Mouse (Mus musculus): Measurements from ENCODE around the gene Pcnx2. TPM values are rescaled to one million over a fixed set of nuclear protein-coding genes. Genes with fewer than 3 reads are reported as not detected.

The Pcnx2 gene
- polyA plus RNA-seq, 1 experiment = 0.01 TPM

DNA sequence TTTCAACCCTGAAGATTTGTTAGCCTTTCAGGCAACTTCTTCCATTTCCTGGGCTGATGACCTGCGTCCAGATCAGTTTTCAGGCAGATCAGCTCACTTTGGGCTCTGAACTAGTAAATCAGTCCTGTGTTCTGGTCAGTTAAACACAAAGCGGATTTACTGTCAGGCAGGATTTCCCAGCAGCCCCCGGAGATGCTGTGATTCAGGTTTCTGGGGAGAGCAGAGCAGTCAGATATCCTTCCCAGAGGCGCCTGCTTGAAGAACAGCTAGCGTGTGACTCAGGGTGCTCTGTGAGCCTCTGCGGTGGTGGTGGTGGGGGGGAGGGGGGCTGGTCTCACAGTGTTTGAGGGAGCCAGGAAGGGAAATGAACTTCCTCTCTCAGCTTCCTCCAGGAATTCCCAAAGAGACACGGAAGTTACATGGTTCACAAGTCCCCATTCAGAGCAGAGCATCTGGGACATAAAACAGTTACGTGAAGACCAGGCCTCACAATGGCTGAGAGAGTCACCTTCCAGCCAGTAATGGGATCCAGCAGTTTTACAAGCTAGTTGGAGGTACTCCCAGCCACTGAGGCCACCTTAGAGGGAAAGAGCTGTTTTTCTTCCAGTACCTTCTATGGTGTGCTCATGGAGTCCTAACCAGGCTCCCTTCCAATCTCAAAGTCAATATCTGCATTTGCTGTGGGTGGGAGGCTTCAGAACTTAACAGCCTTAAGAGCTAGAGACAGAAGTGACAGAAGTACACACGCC lies 25.4 kb downstream of the Pcnx2 start:
- no peaks in the 10 kb centered on the region for H3K27me3 ChIP-seq (ENCODE audit: control insufficient read depth)
- H3K4me1 ChIP-seq (ENCODE audit: control insufficient read depth) = peaks cover 18% of the 10 kb centered on the region
- no peaks in the 10 kb centered on the region for H3K9me3 ChIP-seq (ENCODE audit: control insufficient read depth, low read length)
- no peaks in the 10 kb centered on the region for H3K36me3 ChIP-seq (ENCODE audit: control insufficient read depth)
- H3K4me3 ChIP-seq (replicated peaks) = no peak overlapping the region
- TF ChIP-seq GATA1 (IDR thresholded peaks at IDR 0.05; ENCODE audit: low read length) (no peak), TAL1 (IDR thresholded peaks at IDR 0.05; ENCODE audit: low read length) (no peak)

DNA sequence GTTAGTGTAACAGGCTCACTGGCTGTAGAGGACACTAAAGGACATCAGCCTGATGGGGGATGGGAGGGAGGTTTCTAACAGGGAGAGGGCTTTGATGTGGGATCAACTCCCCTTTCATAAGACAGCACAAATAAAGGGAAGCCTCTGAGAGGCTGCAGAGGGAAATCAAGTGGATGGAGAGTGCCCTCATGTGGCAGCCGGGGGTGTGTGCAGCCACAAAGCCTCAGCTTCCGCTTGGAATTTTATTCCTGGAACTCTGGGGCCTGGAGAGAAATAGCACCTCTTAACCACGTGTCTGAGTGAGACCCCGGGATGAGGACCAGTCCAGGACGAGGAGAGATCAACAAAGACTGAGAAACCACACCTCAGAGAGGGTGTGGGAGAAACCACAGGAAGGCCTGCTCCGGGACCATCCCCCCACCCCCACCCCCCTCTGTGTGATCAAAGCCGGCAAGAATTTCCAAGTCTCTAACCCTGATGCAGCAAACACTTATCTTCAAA lies 27.2 kb downstream of the Pcnx2 start:
- no peak for TF ChIP-seq TAL1 (IDR thresholded peaks at IDR 0.05; ENCODE audit: low read length)
- no peak for TF ChIP-seq GATA1 (IDR thresholded peaks at IDR 0.05; ENCODE audit: low read length)
- no peak overlapping the region for H3K4me3 ChIP-seq (replicated peaks)
- no peaks in the 10 kb centered on the region for H3K36me3 ChIP-seq (ENCODE audit: control insufficient read depth)
- no peaks in the 10 kb centered on the region for H3K9me3 ChIP-seq (ENCODE audit: control insufficient read depth, low read length)
- peaks cover 18% of the 10 kb centered on the region for H3K4me1 ChIP-seq (ENCODE audit: control insufficient read depth)
- H3K27me3 ChIP-seq (ENCODE audit: control insufficient read depth) = no peaks in the 10 kb centered on the region

DNA sequence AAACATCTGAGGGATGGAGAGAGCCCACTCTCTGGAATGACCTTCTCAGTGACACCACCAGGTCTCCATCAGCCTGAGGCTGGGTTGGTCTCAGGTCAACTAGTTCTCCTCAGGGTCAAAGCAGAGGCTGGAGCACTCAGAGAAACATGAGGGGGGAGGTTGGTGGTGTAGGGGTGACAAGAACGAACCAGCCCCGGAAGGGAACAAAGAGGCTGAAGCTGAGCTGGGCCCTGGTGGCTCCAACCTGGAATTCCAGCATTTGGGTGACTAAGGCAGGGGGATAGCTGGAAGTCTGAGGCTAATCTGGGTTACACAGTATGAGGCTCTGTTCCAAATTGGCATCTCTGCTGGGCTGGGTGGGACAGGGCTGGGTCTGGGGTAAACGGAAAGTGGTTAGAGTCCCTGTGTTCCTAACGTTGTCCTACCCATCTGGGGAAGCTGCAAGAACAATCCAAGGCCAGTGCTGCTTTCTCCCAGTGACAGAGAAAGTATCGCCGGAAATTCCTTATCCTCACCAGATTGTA lies 27.9 kb downstream of the Pcnx2 start:
- no peaks in the 10 kb centered on the region for H3K36me3 ChIP-seq (ENCODE audit: control insufficient read depth)
- H3K9me3 ChIP-seq (ENCODE audit: control insufficient read depth, low read length) = no peaks in the 10 kb centered on the region
- TF ChIP-seq TAL1 (IDR thresholded peaks at IDR 0.05; ENCODE audit: low read length) (no peak), GATA1 (IDR thresholded peaks at IDR 0.05; ENCODE audit: low read length) (no peak)
- no peaks in the 10 kb centered on the region for H3K27me3 ChIP-seq (ENCODE audit: control insufficient read depth)
- H3K4me1 ChIP-seq (ENCODE audit: control insufficient read depth) = peaks cover 18% of the 10 kb centered on the region
- no peak overlapping the region for H3K4me3 ChIP-seq (replicated peaks)

DNA sequence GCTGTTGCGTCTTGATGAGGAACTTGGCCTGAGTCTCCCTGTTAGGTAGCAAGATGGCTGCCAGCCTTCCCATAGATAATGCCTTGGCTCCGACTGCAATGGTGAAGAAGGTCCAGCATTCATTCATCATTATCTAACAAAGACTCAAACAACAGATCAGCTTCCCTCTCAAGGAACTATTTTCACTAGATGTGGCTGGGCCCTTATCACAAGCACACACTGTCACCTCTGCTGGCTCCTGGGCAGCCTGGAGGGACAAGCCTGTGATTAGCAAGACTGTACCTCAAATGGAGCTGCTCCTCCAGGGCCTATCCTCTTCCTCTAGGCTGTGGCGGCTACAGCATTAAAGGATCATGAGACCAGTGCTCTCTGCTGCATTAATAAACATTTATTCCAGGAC lies 28.4 kb downstream of the Pcnx2 start:
- H3K4me1 ChIP-seq (ENCODE audit: control insufficient read depth) = peaks cover 18% of the 10 kb centered on the region
- no peaks in the 10 kb centered on the region for H3K9me3 ChIP-seq (ENCODE audit: control insufficient read depth, low read length)
- no peak for TF ChIP-seq GATA1 (IDR thresholded peaks at IDR 0.05; ENCODE audit: low read length)
- TF ChIP-seq TAL1 (IDR thresholded peaks at IDR 0.05; ENCODE audit: low read length) = no peak

DNA sequence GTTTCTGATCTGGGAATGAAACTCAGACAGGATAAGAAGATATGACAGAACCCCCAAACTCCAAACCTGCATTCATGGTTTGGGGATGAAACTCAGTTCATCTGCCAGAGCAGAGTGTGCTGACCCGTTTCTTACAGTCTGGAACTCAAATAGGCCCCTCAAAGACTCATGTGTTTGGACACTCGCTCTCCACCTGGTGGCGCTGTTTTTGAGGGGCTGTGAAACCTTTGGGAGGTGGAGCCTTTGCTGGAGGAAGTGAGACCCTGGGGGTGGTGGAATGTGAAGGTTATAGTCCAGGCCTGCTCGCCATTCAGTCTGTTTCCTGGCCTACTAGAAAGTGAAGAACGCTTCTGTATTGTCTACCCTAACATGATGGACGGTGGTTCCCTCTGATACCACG lies 29.6 kb downstream of the Pcnx2 start:
- Histone ChIP-seq H3K9me3 (ENCODE audit: control insufficient read depth, low read length) (no peaks in the 10 kb centered on the region), H3K4me1 (ENCODE audit: control insufficient read depth) (peaks cover 18% of the 10 kb centered on the region), H3K36me3 (ENCODE audit: control insufficient read depth) (no peaks in the 10 kb centered on the region), H3K4me3 (replicated peaks) (no peak overlapping the region), H3K27me3 (ENCODE audit: control insufficient read depth) (no peaks in the 10 kb centered on the region)
- no peak for TF ChIP-seq GATA1 (IDR thresholded peaks at IDR 0.05; ENCODE audit: low read length)
- TF ChIP-seq TAL1 (IDR thresholded peaks at IDR 0.05; ENCODE audit: low read length) = no peak

More for the DNA sequence above, 28.4 kb downstream of the Pcnx2 start:
- Histone ChIP-seq H3K4me3 (replicated peaks) (no peak overlapping the region), H3K36me3 (ENCODE audit: control insufficient read depth) (no peaks in the 10 kb centered on the region), H3K27me3 (ENCODE audit: control insufficient read depth) (no peaks in the 10 kb centered on the region)

DNA sequence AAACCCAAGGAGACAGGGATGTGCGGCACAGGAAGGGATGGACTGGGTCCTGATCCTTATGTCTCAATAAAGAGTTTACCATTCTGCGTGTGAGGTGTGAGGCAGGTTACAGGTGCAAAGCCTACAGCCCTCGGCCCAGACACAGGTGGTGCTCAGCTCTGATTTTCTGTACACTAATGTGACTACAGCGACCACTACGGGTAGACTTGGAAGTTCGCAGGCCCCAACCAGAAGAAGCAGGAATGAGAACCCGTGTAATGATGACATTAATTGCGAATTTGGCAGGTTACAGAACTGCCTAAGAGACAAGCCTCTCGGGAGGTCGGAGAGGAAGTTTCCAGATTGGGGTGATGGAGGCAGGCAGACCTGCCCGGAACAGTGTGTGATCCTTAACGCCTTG lies 32.0 kb downstream of the Pcnx2 start:
- H3K27me3 ChIP-seq (ENCODE audit: control insufficient read depth) = no peaks in the 10 kb centered on the region
- no peaks in the 10 kb centered on the region for H3K9me3 ChIP-seq (ENCODE audit: control insufficient read depth, low read length)
- H3K4me1 ChIP-seq (ENCODE audit: control insufficient read depth) = peaks cover 18% of the 10 kb centered on the region
- TF ChIP-seq GATA1 (IDR thresholded peaks at IDR 0.05; ENCODE audit: low read length) (no peak), TAL1 (IDR thresholded peaks at IDR 0.05; ENCODE audit: low read length) (no peak)
- no peaks in the 10 kb centered on the region for H3K36me3 ChIP-seq (ENCODE audit: control insufficient read depth)
- no peak overlapping the region for H3K4me3 ChIP-seq (replicated peaks)

DNA sequence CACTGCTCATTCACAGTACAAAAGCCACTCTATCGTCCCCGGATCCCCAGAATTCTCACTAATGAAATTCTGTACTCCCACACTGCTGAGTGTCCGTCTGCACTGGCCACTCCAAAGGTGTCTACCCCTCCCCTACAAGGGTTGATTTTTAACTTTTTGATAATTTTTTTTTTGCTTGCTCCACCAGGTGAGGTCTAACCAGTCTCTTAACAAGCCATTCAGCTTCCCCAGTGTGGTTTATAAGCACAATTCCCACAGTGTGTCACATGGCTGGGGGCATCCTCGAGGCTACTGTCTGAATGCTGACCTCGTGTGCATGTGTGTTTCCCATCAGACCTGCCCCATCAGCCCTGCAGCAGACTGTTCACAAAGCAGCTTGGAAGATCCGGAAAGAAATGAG lies 40.9 kb downstream of the Pcnx2 start:
- no peak overlapping the region for H3K4me3 ChIP-seq (replicated peaks)
- H3K4me1 ChIP-seq (ENCODE audit: control insufficient read depth) = no peaks in the 10 kb centered on the region
- H3K9me3 ChIP-seq (ENCODE audit: control insufficient read depth, low read length) = no peaks in the 10 kb centered on the region; the same call in 1 of the 2 replicates
- H3K36me3 ChIP-seq (ENCODE audit: control insufficient read depth) = no peaks in the 10 kb centered on the region
- no peak for TF ChIP-seq TAL1 (IDR thresholded peaks at IDR 0.05; ENCODE audit: low read length)
- no peak for TF ChIP-seq GATA1 (IDR thresholded peaks at IDR 0.05; ENCODE audit: low read length)
- H3K27me3 ChIP-seq (ENCODE audit: control insufficient read depth) = no peaks in the 10 kb centered on the region

DNA sequence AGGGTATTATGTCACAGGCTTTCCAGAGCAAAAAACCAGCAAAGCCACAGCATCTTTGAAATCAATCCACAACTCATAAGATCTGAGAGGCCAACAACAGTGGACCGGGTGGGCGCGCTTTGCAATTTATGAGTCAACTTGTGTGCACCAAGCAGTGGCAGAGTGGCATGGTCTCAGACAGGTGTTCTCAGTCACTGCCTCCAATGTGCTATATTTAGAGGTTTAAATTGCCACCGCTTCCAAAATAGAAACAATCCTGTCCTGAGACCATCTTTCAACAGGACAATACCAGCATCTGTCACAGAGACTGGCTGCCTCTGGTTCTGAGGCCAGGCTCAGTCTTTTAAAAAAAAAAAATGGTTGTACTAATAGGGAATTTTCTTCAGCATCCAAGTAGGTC lies 42.0 kb downstream of the Pcnx2 start:
- no peak overlapping the region for H3K4me3 ChIP-seq (replicated peaks)
- H3K36me3 ChIP-seq (ENCODE audit: control insufficient read depth) = no peaks in the 10 kb centered on the region
- TF ChIP-seq GATA1 (IDR thresholded peaks at IDR 0.05; ENCODE audit: low read length) (no peak), TAL1 (IDR thresholded peaks at IDR 0.05; ENCODE audit: low read length) (no peak)
- H3K4me1 ChIP-seq (ENCODE audit: control insufficient read depth) = no peaks in the 10 kb centered on the region
- no peaks in the 10 kb centered on the region; the same call in 1 of the 2 replicates for H3K9me3 ChIP-seq (ENCODE audit: control insufficient read depth, low read length)
- no peaks in the 10 kb centered on the region for H3K27me3 ChIP-seq (ENCODE audit: control insufficient read depth)

DNA sequence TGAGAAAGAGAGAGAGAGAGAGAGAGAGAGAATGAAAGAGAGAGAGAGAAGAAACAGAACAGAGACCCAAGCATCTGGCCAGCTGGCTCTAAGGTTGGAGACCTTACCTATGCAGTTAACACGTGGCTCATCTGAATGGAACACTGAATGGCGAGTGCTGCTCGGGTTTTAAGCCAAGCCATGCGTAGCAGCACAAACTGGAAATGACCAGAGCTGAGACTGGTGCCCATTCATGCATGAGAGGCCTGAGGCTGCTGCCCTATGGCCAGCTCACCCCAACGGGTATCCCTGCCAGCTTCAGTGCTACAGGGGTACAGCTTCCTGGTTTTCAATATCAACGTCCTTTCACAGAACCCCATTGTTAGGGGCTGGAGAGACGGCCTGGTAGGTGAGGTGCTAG lies 43.7 kb downstream of the Pcnx2 start:
- no peaks in the 10 kb centered on the region; the same call in 1 of the 2 replicates for H3K9me3 ChIP-seq (ENCODE audit: control insufficient read depth, low read length)

More for the DNA sequence above, 43.7 kb downstream of the Pcnx2 start:
- no peak overlapping the region for H3K4me3 ChIP-seq (replicated peaks)
- no peaks in the 10 kb centered on the region for H3K27me3 ChIP-seq (ENCODE audit: control insufficient read depth)
- TF ChIP-seq GATA1 (IDR thresholded peaks at IDR 0.05; ENCODE audit: low read length) (no peak), TAL1 (IDR thresholded peaks at IDR 0.05; ENCODE audit: low read length) (no peak)
- H3K36me3 ChIP-seq (ENCODE audit: control insufficient read depth) = no peaks in the 10 kb centered on the region
- H3K4me1 ChIP-seq (ENCODE audit: control insufficient read depth) = no peaks in the 10 kb centered on the region

Data from erythroblast, embryonic 14.5 days (primary cell).